Mouse (Mus musculus): Measurements from ENCODE around the gene Nek6.

The Nek6 gene

GRCm38 (mm10) chr2:38621076-38621475 lies 109.6 kb downstream of the Nek6 start:
- no peak for DNase-seq (ENCODE audit: low read depth, low spot score)

- peak; percentile 34 for DNase-seq (ENCODE audit: low read depth, low spot score)
These were observed 110.2 kb downstream of the Nek6 start for GRCm38 (mm10) chr2:38621610-38622021.

- no peak for DNase-seq (ENCODE audit: low read depth, low spot score)
These were observed 112.0 kb downstream of the Nek6 start for GRCm38 (mm10) chr2:38623411-38623810.

- DNase-seq (ENCODE audit: low read depth, low spot score) = no peak
These were observed 112.6 kb downstream of the Nek6 start for GRCm38 (mm10) chr2:38623821-38624590.

- no peak for DNase-seq (ENCODE audit: low read depth, low spot score)
These were observed 117.4 kb downstream of the Nek6 start for GRCm38 (mm10) chr2:38628801-38629200.

GRCm38 (mm10) chr2:38629451-38629850 lies 118.0 kb downstream of the Nek6 start:
- no peak for DNase-seq (ENCODE audit: low read depth, low spot score)

- DNase-seq (ENCODE audit: low read depth, low spot score) = no peak
These were observed 119.1 kb downstream of the Nek6 start for GRCm38 (mm10) chr2:38630574-38630973.

- DNase-seq (ENCODE audit: low read depth, low spot score) = no peak
These were observed 126.3 kb downstream of the Nek6 start for GRCm38 (mm10) chr2:38637716-38638267.

GRCm38 (mm10) chr2:38641761-38642160 lies 130.3 kb downstream of the Nek6 start:
- peak; percentile 55 for DNase-seq (ENCODE audit: low read depth, low spot score)

GRCm38 (mm10) chr2:38643625-38644427 lies 132.4 kb downstream of the Nek6 start, which contains the start of gene Psmb7:
TSS of gene Psmb7 (minus strand) at chr2:38644087.
- peak; percentile 96 for DNase-seq (ENCODE audit: low read depth, low spot score)
